Mouse (Mus musculus) megakaryocyte, adult 5-6 weeks (primary cell): ENCODE data around the gene Ncoa7. TPM values are rescaled to one million over a fixed set of nuclear protein-coding genes. Genes with fewer than 3 reads are reported as not detected.
A peak's percentile ranks its signal among the peaks of the same experiment; 100 is the strongest.

Source experiments
- ATAC-seq: 2 replicates; pipeline ENCODE4 v1.8.0; 2016; ENCODE audit warnings: mild to moderate bottlenecking, inconsistent platforms; ENCODE audit not compliant: poor library complexity, severe bottlenecking
- total RNA-seq, 2 experiments: library from RNA; stranded (forward) in 1 of 2; stranded (reverse) in 1 of 2; fragments of 153-499, 151-499 nt in 1 of 2; fragments of 221-1000, 200-1000 nt in 1 of 2; gene quantifications; 2 replicates each; pipeline versions ENCODE4 v1.2.3 to v1.2.4; 2015 to 2017

Gene Ncoa7
- total RNA-seq (2015) (31.3 and 36.2 TPM in 2 replicates), total RNA-seq (2017) (19.7 and 21.9 TPM in 2 replicates)

DNA sequence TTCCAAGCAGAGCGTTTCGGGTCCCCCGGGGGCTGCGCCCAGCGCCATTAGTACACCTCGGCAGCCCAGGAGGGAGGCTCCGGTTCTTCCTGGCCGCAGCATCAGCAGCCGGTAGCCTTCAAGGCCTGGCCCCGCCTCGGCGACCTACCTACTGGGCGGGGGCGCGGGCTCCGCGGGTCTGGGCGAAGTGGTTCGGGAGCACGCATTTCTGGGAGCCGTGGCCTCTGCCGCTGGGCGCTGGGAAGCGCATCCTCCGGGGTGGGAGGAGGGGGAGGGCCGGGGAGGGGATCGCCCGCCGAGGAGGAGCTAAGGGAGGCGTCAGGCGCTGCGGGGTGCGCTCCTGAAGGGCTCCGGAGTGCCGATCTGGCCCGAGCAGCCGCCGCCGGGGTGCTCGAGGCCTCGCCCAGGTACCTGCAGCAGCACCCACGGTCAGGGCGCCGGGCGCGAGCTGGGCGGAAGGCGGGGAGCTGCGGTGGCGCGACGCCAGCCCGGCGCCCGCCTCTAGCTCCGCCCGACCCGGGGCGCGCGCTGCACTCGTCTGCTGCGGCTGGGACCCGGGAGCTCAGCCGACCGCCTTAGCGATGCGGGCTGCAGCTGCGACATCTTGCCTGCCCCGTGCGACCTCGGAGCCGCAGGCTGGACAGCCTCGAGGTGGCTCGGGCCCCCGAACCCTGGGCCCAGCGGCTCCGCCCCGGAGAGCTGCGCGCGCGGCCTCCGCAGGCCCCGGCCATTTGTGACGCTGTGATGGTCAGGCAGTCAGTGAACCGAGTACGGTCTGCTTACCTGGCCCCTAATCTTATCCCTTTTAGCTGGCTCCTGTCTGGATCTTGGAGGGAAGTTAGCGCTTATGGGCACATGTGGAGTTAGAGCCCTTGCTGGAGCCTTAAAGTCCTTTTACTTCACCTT lies at the start of gene Ncoa7:
TSS of gene Ncoa7 (minus strand) at position 646 of the 906 bp plus-strand sequence.
- ATAC-seq, result peak; percentile 66

DNA sequence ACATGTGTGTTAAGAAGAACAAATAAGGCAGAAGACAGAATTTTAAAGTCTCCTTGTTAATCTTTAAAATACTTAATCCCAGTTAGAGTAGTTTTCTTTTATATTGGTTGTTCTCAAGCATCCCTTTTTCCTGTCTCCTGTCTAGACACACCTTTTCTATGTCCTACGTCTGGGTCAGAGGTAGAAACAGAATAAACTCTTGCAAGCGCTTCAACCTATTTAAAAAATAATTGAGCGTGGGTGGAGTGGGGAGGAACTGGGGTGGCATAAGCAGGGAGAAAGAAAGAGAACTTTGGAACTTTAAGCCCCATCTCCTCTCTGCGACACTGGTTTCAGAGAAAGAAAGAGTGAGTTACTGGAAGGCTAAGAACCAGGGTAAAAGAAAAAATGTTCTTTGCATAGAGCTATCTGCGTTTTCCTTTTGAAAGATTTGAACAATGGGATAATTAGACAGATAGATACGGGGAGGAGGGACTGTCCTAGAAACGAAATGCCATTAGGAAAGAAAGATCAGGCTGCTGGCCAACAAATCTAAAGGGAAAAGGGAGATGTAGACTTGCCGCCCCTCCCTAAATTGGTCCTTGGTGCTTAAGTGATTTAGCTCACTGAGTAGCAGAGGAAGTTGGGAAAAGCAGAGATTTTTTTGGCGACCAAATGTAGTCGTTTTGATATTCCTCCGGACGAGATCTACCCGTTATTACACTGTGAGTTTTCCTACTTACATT lies 42.1 kb upstream of the Ncoa7 start:
- no peak for ATAC-seq

DNA sequence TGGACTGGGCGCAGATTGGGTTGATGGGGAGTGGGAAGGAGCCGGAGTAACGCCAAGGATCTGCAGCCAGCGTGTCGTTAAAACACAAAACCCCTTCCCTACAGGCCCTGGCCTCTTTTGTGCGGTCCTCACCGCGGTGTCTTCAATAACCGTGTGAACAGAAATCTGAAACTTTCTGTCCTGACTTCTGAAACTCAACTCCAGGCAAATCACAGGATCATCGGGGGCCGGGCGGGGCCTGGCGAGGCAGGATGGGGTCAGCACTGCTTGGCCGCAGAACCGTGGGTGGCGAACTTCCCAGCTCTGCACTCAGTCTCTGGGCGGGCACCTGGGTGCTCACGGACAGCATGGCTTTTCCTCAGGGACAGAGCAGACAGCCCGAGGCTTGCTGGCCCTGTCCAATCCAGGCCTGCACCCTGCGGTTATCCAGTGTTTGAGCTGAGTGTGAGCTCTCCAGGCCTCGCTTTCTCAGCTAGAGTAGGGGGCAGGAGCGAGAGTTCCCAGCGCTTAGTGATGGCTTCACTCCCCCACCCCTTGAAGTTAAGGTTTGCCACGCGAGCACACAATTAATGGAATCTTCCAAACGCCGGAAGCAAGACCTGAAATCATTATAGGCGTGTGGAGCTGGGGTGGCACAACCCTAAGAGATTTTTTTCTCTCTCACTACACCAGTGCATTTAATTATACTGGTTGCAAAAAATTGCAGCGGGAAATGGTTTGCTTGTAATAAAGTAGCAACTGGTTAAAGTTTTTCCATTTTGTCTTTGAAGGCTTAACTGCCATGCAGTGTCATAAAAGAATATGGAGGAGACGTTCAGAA lies 41.3 kb upstream of the Ncoa7 start:
- no peak for ATAC-seq

GRCm38 (mm10) chr10:30843438-30844190 lies 40.5 kb upstream of the Ncoa7 start:
- no peak for ATAC-seq

DNA sequence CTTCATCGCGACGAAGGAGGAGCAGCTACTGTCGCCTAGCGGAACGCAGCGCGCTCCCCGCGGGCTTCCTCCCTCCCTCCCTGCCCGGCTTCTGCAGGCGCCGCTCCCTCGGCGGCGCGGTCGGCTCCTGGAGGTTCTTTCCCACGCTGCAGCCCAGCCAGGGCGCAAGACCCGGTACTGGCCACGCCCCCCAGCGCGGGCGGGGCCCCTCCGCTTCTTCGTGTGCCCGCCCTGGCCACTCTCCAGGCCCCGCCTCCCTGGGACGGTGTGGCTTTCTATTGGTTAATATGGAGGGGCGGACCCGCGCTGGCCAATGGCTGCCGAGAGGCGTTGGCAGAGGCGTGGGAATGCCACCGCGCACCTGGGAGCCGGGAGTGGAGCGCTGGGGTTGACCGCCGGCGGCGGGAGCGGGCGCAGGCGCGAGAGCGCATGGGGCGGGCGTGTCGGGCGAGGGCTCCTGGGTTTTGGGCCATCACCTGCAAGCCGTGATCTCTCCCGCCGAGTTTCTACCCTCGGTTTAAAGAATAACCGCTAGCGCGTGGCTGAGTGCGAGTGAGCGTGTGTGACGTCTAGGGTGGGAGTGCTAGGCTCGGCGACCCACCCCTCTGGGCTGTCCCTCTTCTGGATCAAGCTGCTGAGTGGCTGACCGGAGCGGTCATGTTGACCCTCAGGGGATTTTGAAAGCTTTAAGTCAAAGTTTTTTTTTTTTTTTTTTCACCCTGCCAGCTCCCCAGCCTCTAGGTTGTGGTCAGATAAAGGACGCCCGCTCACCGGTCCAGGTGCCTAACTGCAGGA lies 39.7 kb upstream of the Ncoa7 start, which contains the start of gene Hey2:
TSS of gene Hey2 (minus strand) at position 159 of the 795 bp plus-strand sequence.
- peak; percentile 94 for ATAC-seq

GRCm38 (mm10) chr10:30842228-30842627 lies 39.1 kb upstream of the Ncoa7 start:
- ATAC-seq, result peak; percentile 7

GRCm38 (mm10) chr10:30840824-30841223 lies 37.7 kb upstream of the Ncoa7 start:
- ATAC-seq, result no peak

DNA sequence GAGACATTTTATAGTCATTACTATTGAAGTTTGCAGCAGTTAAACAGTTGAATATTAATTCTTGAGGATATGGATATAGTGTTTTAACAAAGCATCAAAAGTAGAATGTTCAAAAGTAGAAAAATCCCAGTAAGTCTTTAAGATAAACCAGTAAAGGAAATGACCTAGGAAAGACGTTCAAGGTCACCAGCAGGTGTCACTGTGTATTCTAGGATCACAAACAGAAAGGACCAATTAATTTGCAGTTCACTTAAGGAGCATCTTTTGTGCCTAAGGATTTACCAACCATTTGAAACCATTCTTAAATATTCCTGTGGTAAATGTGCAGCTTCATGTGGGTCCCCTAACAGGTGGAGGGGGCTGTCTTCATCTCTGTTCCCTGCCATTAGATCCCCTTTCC lies 35.1 kb upstream of the Ncoa7 start:
- ATAC-seq, result no peak

- no peak for ATAC-seq
These were observed 21.9 kb upstream of the Ncoa7 start for GRCm38 (mm10) chr10:30825049-30825448.

DNA sequence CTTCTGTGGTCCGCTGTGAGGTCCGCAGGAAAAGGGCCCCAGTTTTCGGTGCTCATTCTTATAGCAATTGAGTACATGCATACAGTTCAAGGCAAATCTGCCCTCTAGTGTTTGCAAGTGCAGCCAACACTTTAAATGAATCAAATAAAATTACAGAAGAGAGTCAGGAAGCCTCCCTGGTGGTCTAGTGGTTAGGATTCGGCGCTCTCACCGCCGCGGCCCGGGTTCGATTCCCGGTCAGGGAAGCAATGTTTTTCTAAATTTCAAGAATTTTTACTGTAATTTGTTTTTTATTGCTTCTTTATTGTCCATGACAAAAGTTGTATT lies 7.8 kb upstream of the Ncoa7 start:
- ATAC-seq, result peak; percentile 97

DNA sequence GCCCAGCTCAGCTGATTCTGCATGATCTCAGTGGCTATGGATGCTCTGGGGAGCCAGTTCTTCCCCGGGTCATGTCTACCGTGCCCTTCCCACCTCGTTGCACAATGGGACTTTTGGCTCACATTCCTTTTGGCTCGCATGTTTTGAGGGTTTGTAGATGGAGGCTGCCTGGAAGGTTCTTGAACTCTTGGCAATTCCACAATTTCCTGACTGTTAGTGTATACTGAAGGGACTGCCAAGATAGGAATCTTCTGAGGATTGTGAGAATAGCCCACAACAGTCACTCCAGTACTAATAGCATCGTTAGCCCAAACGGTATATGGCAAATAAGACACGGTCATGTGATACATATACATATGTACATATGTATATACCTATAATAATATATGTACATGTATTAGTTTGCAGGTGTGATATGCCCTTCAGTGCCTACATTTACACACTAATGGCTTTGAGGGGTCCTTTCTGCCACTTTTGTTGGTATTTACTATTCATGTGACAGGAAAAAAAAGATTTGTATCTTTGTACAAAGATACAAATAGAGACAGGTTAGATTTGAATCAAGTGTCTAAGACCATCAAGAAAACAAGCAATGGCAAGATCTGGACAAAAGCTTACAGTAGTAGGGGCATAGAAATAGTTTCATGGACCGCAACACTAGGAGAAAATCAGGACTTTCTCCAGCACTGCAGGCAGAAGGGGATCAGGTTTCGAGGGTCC lies 7.3 kb upstream of the Ncoa7 start:
- ATAC-seq, result peak; percentile 28

GRCm38 (mm10) chr10:30803587-30804253 lies 594 bp upstream of the Ncoa7 start:
- peak; percentile 62 for ATAC-seq

GRCm38 (mm10) chr10:30802033-30802432 lies 1.1 kb downstream of the Ncoa7 start:
- ATAC-seq, result no peak

- ATAC-seq, result no peak
These were observed 3.2 kb downstream of the Ncoa7 start for GRCm38 (mm10) chr10:30799713-30800450.

DNA sequence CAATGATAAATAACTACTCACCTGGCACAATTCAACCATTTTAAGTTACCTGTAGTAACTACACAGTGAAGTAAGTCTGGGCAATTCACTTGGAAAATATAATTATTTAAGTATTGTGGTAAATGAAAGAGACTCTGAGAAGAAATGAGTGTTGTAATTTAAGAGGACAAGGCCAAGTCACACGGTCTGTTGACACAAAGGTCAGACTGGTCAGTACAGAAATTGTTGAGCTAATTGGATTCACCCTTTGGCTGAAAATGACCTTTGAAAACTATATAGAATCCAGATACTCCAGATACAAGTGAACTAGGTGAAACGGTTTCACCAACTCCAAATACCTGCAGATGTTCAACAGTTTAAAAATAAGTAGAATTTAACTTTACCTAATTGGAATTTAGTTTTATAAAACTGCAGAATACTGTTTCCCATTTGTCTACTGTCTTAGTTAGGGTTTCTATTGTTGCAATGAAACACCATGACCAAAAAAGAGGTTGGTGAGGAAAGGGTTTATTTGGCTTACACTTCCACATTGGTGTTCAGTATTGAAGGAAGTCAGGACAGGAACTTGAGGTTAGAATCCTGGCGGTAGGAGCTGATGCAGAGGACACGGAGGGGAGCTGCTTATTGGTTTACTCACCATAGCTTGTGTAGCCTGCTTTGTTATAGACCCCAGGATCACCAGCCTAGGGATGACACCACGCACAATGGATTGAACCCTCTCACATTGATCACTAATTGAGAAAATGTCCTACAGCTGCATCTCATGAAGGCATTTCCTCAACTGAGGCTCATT lies 6.5 kb downstream of the Ncoa7 start:
- ATAC-seq, result peak; percentile 80

GRCm38 (mm10) chr10:30791016-30791415 lies 12.1 kb downstream of the Ncoa7 start:
- no peak for ATAC-seq

- ATAC-seq, result peak; percentile 51; the same call in 1 of the 2 replicates
These were observed 13.6 kb downstream of the Ncoa7 start for GRCm38 (mm10) chr10:30789521-30789920.
